Mouse (Mus musculus): ENCODE data around the gene Synpo2l. TPM values are rescaled to one million over a fixed set of nuclear protein-coding genes. Genes with fewer than 3 reads are reported as not detected.
"Not testable (repeated sequence)": the region's sequence is repeated elsewhere in the genome, so short reads cannot be mapped to it uniquely, and the experiment has no call there.

The Synpo2l gene
- polyA plus RNA-seq, 1 experiment = 0.38 TPM

DNA sequence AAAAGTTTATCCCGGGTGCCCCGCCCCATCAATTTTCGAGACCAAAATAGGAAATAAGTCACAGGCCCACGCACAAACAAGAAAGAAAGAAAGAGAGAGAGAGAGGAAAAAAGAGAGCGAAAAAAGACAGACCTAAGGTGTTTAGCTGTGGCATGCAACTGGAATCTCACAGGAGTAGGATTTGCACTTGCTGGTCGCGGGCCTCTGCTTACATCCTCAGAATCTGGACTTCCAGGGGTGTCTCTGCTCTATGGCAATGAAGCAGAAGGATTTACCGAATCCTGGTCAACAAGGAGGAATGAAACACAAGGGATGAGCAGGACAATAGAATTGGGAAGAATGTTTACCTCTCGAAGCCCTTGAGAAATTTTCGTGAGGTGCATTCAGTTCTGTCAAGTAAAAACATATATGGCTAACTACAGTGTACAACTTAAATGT, 26.7 kb downstream of the Synpo2l start:
- Histone ChIP-seq H3K27me3 (ENCODE audit: control insufficient read depth, insufficient read depth, low read length) (no peaks in the 10 kb centered on the region), H3K4me3 (ENCODE audit: control insufficient read depth, low read depth, low read length) (peak overlapping the region; percentile 97), H3K4me1 (ENCODE audit: control insufficient read depth, insufficient read depth, low read length) (peaks cover 2% of the 10 kb centered on the region), H3K27ac (ENCODE audit: control insufficient read depth, insufficient read depth, low read depth, low read length) (peak overlapping the region; percentile 93), H3K36me3 (ENCODE audit: control insufficient read depth, insufficient read depth, low read length) (no peaks in the 10 kb centered on the region)
- TF ChIP-seq POLR2A (IDR thresholded peaks at IDR 0.05; ENCODE audit: control insufficient read depth, low read depth, low read length) (no peak), CTCF (IDR thresholded peaks at IDR 0.05; ENCODE audit: control insufficient read depth, insufficient read depth, insufficient replicate concordance, low read depth, low read length) (no peak)

DNA sequence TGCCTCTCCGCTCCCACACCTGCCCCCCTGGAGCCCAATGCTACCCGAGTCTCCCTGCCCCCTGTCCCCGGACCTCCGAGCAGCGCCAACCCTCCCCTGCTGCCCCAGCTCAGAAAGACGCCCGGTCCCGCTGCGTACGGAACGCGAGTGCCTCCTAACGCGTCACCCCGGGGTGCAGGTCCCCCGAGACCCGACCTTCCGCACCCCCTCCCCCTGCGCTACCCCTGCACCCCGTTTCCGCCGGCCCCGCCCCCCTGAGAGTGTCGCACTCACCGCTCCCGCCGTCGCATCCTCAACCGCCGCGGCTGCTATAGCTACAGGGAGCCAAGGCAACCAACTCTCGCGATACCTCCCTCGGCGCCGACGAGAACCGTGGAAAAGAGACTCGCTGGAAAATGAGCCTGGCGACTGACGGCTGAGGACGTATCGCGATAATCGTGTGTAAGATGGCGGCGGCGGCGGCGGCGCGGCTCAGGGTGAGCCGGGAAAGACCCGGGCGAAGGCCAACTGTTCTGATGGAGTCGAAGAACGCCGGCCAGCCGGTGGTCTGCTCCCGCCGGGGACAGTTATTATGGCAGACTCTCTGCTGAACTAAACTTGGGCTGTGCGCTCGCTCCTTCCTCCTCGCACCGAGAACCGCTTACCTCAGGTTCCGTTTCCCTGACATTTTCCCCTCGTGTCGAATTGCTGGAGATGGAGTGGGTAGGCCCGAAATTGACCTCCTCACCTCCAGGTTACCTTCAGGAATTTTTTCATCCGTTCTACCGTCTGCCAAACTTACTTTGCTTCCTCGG, 27.3 kb downstream of the Synpo2l start, which contains the start of gene Usp54:
TSS of gene Usp54 (minus strand) at position 420 of the 794 bp plus-strand sequence.
- peaks cover 2% of the 10 kb centered on the region for H3K4me1 ChIP-seq (ENCODE audit: control insufficient read depth, insufficient read depth, low read length)
- peak within 1 kb of the TSS; percentile 95 for H3K27ac ChIP-seq (ENCODE audit: control insufficient read depth, insufficient read depth, low read depth, low read length)
- no peaks in the 10 kb centered on the region for H3K36me3 ChIP-seq (ENCODE audit: control insufficient read depth, insufficient read depth, low read length)
- H3K27me3 ChIP-seq (ENCODE audit: control insufficient read depth, insufficient read depth, low read length) = no peaks in the 10 kb centered on the region
- TF ChIP-seq POLR2A (IDR thresholded peaks at IDR 0.05; ENCODE audit: control insufficient read depth, low read depth, low read length) (peak; percentile 96), CTCF (IDR thresholded peaks at IDR 0.05; ENCODE audit: control insufficient read depth, insufficient read depth, insufficient replicate concordance, low read depth, low read length) (no peak)
- H3K4me3 ChIP-seq (ENCODE audit: control insufficient read depth, low read depth, low read length) = peak within 1 kb of the TSS; percentile 97

DNA sequence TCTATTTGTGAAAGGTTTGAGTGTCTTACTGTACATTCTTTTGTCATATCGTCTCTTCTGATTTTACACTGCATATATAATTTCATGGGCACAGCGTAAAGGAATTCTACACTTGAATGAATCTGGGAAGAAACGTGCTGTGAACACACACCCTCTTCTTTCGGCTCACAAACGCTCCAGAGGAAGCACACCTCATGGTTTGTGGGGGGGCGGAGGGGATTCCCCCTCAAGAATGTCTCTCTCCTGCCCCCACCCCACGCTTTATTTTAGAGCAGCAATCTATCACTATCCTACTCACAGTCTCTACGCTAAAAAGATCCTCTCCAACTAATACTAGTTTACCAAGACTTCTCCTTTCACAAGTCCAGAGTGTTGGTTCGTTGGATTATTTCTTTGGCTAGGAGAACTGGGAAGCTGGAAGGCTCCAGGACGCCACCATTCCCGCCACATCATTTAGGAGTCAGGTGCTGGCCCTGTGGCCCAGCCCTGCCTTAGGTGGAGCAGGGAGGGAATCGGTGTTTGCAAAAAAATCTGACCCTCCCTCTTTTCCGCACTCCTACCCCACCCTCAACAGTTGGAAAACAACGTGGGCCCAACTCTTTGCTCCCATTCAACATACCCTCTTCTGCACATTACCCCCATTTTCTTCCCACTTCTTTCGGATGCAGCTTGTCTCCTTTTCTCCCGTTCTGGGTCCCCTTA, 28.1 kb downstream of the Synpo2l start:
- Histone ChIP-seq H3K4me3 (ENCODE audit: control insufficient read depth, low read depth, low read length) (peak overlapping the region; percentile 97), H3K27ac (ENCODE audit: control insufficient read depth, insufficient read depth, low read depth, low read length) (peak overlapping the region; percentile 95), H3K4me1 (ENCODE audit: control insufficient read depth, insufficient read depth, low read length) (peaks cover 2% of the 10 kb centered on the region), H3K27me3 (ENCODE audit: control insufficient read depth, insufficient read depth, low read length) (no peaks in the 10 kb centered on the region), H3K36me3 (ENCODE audit: control insufficient read depth, insufficient read depth, low read length) (no peaks in the 10 kb centered on the region)
- TF ChIP-seq CTCF (IDR thresholded peaks at IDR 0.05; ENCODE audit: control insufficient read depth, insufficient read depth, insufficient replicate concordance, low read depth, low read length) (no peak), POLR2A (IDR thresholded peaks at IDR 0.05; ENCODE audit: control insufficient read depth, low read depth, low read length) (no peak)

DNA sequence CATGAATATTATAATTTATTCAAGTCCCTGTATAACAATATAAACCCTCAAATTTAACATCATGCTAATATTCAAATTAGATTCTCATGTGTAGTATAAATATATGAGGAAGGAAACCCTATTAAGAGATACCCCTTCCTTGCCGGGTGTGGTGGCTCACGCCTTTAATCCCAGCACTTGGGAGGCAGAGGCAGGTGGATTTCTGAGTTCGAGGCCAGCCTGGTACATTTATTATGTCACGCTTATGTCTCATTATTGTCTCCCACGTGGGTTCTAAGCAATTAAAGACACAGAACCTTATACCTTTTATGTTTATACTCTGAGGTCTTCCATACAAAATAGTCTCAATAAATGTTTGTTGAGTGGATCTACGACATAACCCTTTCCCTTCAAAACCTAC, 29.5 kb downstream of the Synpo2l start:
- no peaks in the 10 kb centered on the region for H3K36me3 ChIP-seq (ENCODE audit: control insufficient read depth, insufficient read depth, low read length)
- H3K27ac ChIP-seq (ENCODE audit: control insufficient read depth, insufficient read depth, low read depth, low read length) = no peak overlapping the region
- H3K4me1 ChIP-seq (ENCODE audit: control insufficient read depth, insufficient read depth, low read length) = peaks cover 2% of the 10 kb centered on the region
- no peak overlapping the region for H3K4me3 ChIP-seq (ENCODE audit: control insufficient read depth, low read depth, low read length)
- TF ChIP-seq CTCF (IDR thresholded peaks at IDR 0.05; ENCODE audit: control insufficient read depth, insufficient read depth, insufficient replicate concordance, low read depth, low read length) (no peak), POLR2A (IDR thresholded peaks at IDR 0.05; ENCODE audit: control insufficient read depth, low read depth, low read length) (no peak)
- no peaks in the 10 kb centered on the region for H3K27me3 ChIP-seq (ENCODE audit: control insufficient read depth, insufficient read depth, low read length)

DNA sequence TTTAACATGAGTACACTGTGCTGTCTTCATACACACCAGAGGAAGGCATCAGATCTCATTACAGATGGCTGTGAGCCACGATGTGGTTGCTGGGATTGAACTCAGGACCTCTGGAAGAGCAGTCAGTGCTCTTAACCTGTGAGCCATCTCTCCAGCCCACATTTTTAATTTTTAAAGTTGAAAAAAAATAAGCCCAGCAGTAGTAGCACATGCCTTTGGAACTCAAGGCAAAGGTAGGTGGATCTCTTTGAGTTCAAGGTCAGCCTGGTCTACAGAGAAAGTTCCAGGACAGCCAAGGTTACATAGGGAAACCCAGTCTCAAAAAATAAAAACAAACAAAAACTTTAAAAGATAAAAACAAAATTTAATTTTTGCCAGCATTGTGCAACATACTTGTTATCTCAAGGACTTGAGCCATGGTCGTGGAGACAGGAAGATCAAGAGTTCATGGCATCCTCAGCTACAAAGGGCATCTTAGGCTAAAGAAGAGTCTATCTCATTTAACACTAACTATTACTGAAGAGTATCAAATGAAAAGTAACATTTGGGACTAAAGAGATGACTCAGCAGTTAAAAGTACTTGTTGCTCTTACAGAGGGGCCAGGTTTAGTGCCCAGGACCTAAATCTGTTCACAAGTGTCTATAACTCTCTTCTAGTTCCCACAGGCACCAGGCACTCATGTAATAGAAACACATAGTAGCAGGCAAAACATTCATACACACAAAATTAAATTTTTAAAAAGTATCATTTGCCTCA, 30.2 kb downstream of the Synpo2l start:
- Histone ChIP-seq H3K36me3 (ENCODE audit: control insufficient read depth, insufficient read depth, low read length) (no peaks in the 10 kb centered on the region), H3K4me3 (ENCODE audit: control insufficient read depth, low read depth, low read length) (peak overlapping the region; percentile 27; the same call in 1 of the 2 replicates), H3K27me3 (ENCODE audit: control insufficient read depth, insufficient read depth, low read length) (no peaks in the 10 kb centered on the region), H3K4me1 (ENCODE audit: control insufficient read depth, insufficient read depth, low read length) (peaks cover 2% of the 10 kb centered on the region), H3K27ac (ENCODE audit: control insufficient read depth, insufficient read depth, low read depth, low read length) (no peak overlapping the region)
- no peak for TF ChIP-seq CTCF (IDR thresholded peaks at IDR 0.05; ENCODE audit: control insufficient read depth, insufficient read depth, insufficient replicate concordance, low read depth, low read length)
- no peak for TF ChIP-seq POLR2A (IDR thresholded peaks at IDR 0.05; ENCODE audit: control insufficient read depth, low read depth, low read length)

- H3K27ac ChIP-seq (ENCODE audit: control insufficient read depth, insufficient read depth, low read depth, low read length); H3K4me1 ChIP-seq (ENCODE audit: control insufficient read depth, insufficient read depth, low read length): not testable (repeated sequence)
Measured at GRCm38 (mm10) chr14:20636968-20637367, 31.2 kb downstream of the Synpo2l start.

DNA sequence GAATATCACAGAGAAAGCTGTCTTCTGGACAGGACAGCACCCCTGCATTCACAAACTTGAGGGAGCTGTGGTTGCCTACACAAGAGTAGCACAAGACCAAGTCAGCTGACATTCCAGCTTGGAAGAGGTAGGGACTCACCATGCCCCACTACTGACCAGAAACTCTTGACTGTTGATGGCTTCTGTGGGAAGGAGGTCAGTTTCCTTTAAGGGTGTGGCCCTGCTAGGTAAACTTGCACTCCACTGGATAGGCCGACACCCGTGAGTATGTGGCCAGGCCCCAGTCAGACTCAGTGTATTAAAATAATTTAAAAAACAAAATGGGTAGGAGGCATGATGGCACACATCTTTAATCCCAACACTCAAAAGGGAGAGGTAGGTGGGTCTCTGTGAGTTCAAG, 32.6 kb downstream of the Synpo2l start:
- H3K4me3 ChIP-seq (ENCODE audit: control insufficient read depth, low read depth, low read length) = no peak overlapping the region
- no peak for TF ChIP-seq CTCF (IDR thresholded peaks at IDR 0.05; ENCODE audit: control insufficient read depth, insufficient read depth, insufficient replicate concordance, low read depth, low read length)
- no peak for TF ChIP-seq POLR2A (IDR thresholded peaks at IDR 0.05; ENCODE audit: control insufficient read depth, low read depth, low read length)

More at GRCm38 (mm10) chr14:20636968-20637367, 31.2 kb downstream of the Synpo2l start:
- H3K27me3 ChIP-seq (ENCODE audit: control insufficient read depth, insufficient read depth, low read length); H3K36me3 ChIP-seq (ENCODE audit: control insufficient read depth, insufficient read depth, low read length); H3K4me3 ChIP-seq (ENCODE audit: control insufficient read depth, low read depth, low read length): not testable (repeated sequence)

More for the DNA sequence above, 32.6 kb downstream of the Synpo2l start:
- H3K27me3 ChIP-seq (ENCODE audit: control insufficient read depth, insufficient read depth, low read length) = no peaks in the 10 kb centered on the region
- no peak overlapping the region for H3K27ac ChIP-seq (ENCODE audit: control insufficient read depth, insufficient read depth, low read depth, low read length)
- no peaks in the 10 kb centered on the region for H3K36me3 ChIP-seq (ENCODE audit: control insufficient read depth, insufficient read depth, low read length)
- H3K4me1 ChIP-seq (ENCODE audit: control insufficient read depth, insufficient read depth, low read length) = peaks cover 2% of the 10 kb centered on the region

Measured in testis, adult 2 months (tissue).